Mouse (Mus musculus): ENCODE data around the gene Gmpr.

GRCm38 (mm10) chr13:45477183-45477582 is 30.1 kb upstream of the Gmpr start:
- peak; percentile 98 for TF ChIP-seq CTCF (IDR thresholded peaks at IDR 0.05)
- no peak for TF ChIP-seq EP300 (IDR thresholded peaks at IDR 0.05)

All from lung, postnatal 0 days (tissue).